ENCODE assay signal across 8 mouse cellular contexts in genomic region chr5:105654237-105655063, GRCm38 (mm10). TPM values are rescaled to one million over a fixed set of nuclear protein-coding genes. Genes with fewer than 3 reads are reported as not detected.
DNase-seq lines count a peak whose midpoint lies in the region; ATAC-seq lines count a peak whose summit lies in the region.

No protein-coding gene starts in this region.

- no peak overlapping the region for H3K27ac ChIP-seq in hindbrain, embryonic 13.5 days

- no peaks in the 10 kb centered on the region for H3K36me3 ChIP-seq in hindbrain, embryonic 13.5 days

- no peaks in the 10 kb centered on the region for H3K27me3 ChIP-seq in hindbrain, embryonic 13.5 days

- 0 out of 2 replicates have a peak overlapping the region, but pooled peaks have one; percentile 10 for H3K9ac ChIP-seq in hindbrain, embryonic 13.5 days

- ATAC-seq in hindbrain, embryonic 13.5 days (ENCODE audit: low FRiP score), result peak; percentile 84

- DNase-seq in NIH3T3 (ENCODE audit: low read depth), result peak; percentile 89
- peak; percentile 90 to 91 for DNase-seq in cerebellum, postnatal 10 days
- DNase-seq in frontal cortex, postnatal 14 days (ENCODE audit: low spot score in 2 of 2), result peak; percentile 65 to 86
- DNase-seq in layer of hippocampus, postnatal 25 days (ENCODE audit: extremely low spot score in 1 of 2, low spot score in 1 of 2), result peak; percentile 75 to 88
- DNase-seq in lung, postnatal 25 days (ENCODE audit: low spot score), result peak; percentile 87
- peak; percentile 45 for DNase-seq in retina, adult 2 months (ENCODE audit: low read depth, low spot score)
- DNase-seq in thymus, postnatal 36 days, result peak; percentile 84 to 88

- H3K4me2 ChIP-seq in hindbrain, embryonic 13.5 days, result 0 out of 2 replicates have a peak overlapping the region, but pooled peaks have one; percentile 1

- H3K4me1 ChIP-seq in hindbrain, embryonic 13.5 days (replicated peaks), result no peaks in the 10 kb centered on the region

- H3K4me3 ChIP-seq in hindbrain, embryonic 13.5 days, result no peak overlapping the region

- H3K9me3 ChIP-seq in hindbrain, embryonic 13.5 days, result no peaks in the 10 kb centered on the region

- WGBS in hindbrain, embryonic 13.5 days, result 27% methylated on average over 15 of the region's 15 CpGs

RNA-seq across cellular contexts. Expression of gene Lrrc8d, which starts 45.3 kb away (rescaled TPM):
- polyA plus RNA-seq in hindbrain, embryonic 13.5 days (2015; fragmentation: Nextera tagmentation; extraction: Ambion mirVana), result 32.1 and 32.8 TPM in 2 replicates
- 10 to 100 TPM; 47.9 to 57.7 TPM for total RNA-seq in layer of hippocampus, postnatal 25 days (2021)
